Mouse (Mus musculus) hindbrain, postnatal 0 days (tissue): ENCODE measurements around the gene Hat1. TPM values are rescaled to one million over a fixed set of nuclear protein-coding genes. Genes with fewer than 3 reads are reported as not detected.

Experiments
- ATAC-seq: fragments of 200-750 bp; cut with Nextera tagmentation; 2 replicates; pipeline ENCODE4 v1.8.0; 2017; ENCODE audit warnings: mild to moderate bottlenecking, moderate TSS enrichment, moderate library complexity
- DNase-seq: peaks from one replicate; pipeline ENCODE4 v3.0.0-alpha.2; 2015; ENCODE audit warnings: low spot score
- H3K27ac ChIP-seq: fragments of 300-500 bp; sonication (generic); 2 replicates; pipeline ENCODE4 v1.5.1; 2014; ENCODE audit warnings: mild to moderate bottlenecking
- H3K27me3 ChIP-seq: fragments of 300-500 bp; sonication (generic); 2 replicates; pipeline ENCODE4 v1.6.1; 2014; ENCODE audit warnings: low read length, mixed read lengths; ENCODE audit not compliant: insufficient read depth
- H3K36me3 ChIP-seq: fragments of 300-500 bp; sonication (generic); 2 replicates; pipeline ENCODE4 v1.6.1; 2014; ENCODE audit warnings: low read length, mixed read lengths; ENCODE audit not compliant: insufficient read depth
- H3K4me1 ChIP-seq: fragments of 300-500 bp; sonication (generic); 2 replicates; pipeline ENCODE4 v1.6.1; 2014; ENCODE audit warnings: antibody characterized with exemption, low read length, mixed read lengths; ENCODE audit not compliant: insufficient read depth
- H3K4me2 ChIP-seq: fragments of 300-500 bp; sonication (generic); 2 replicates; pipeline ENCODE4 v1.6.1; 2014; ENCODE audit warnings: low read depth, mild to moderate bottlenecking, low read length, moderate library complexity, mixed read lengths
- H3K4me3 ChIP-seq: fragments of 300-500 bp; sonication (generic); 2 replicates; pipeline ENCODE4 v1.5.1; 2014; ENCODE audit warnings: low read length
- H3K9ac ChIP-seq: fragments of 300-500 bp; sonication (generic); replicated peaks from 2 replicates; pipeline ENCODE4 v1.6.1; 2014; ENCODE audit warnings: mild to moderate bottlenecking, low read length, moderate library complexity, mixed read lengths
- H3K9me3 ChIP-seq: fragments of 300-500 bp; sonication (generic); 2 replicates; pipeline ENCODE4 v1.6.1; 2016; ENCODE audit warnings: low read length, mixed read lengths
- CTCF ChIP-seq: IDR thresholded peaks from 2 replicates; pipeline ENCODE4 v1.5.1; 2016; ENCODE audit warnings: antibody characterized with exemption, control low read depth, low read depth
- WGBS: fragments of 180-500 bp; shearing (Covaris S2); extraction: QIAGEN DNeasy Blood & Tissue Kit; methylation state at CpG from one replicate; pipeline ENCODE4 v1.1.7; 2014; 5-methylcytosine and 5-hydroxymethylcytosine counted together
- polyA plus RNA-seq: library from polyadenylated mRNA; unstranded; fragments of >200 nt; fragmentation: Nextera tagmentation; extraction: Ambion mirVana; gene quantifications from 2 replicates; pipeline ENCODE4 v1.2.1, GENCODE M21; 2015
- total RNA-seq: library from RNA; depleted of rRNA; stranded (reverse); fragments of >200 nt; gene quantifications from 2 replicates; pipeline ENCODE4 v1.2.3, GENCODE M21; 2014

Hat1 gene
- total and polyA plus RNA-seq, 2 experiments from 2014 or later: 21.9 to 44.4 TPM

- no peak overlapping the region for H3K27ac ChIP-seq
- 85% methylated on average over 7 of the region's 7 CpGs for WGBS
- no peak for ATAC-seq
These were observed 38.6 kb upstream of the Hat1 start for GRCm38 (mm10) chr2:71350181-71350580.

GRCm38 (mm10) chr2:71350904-71351726 lies 37.6 kb upstream of the Hat1 start:
- no peak overlapping the region for H3K27ac ChIP-seq
- TF ChIP-seq CTCF: no peak
- 84% methylated on average over 11 of the region's 11 CpGs for WGBS

More at GRCm38 (mm10) chr2:71350181-71350580, 38.6 kb upstream of the Hat1 start:
- no peak overlapping the region for H3K4me3 ChIP-seq
- no peaks in the 10 kb centered on the region for H3K27me3 ChIP-seq
- no peaks in the 10 kb centered on the region for H3K9me3 ChIP-seq
- H3K36me3 ChIP-seq: no peaks in the 10 kb centered on the region
- H3K9ac ChIP-seq: no peak overlapping the region
- no peak for TF ChIP-seq CTCF
- DNase-seq: no peak
- 0 out of 2 replicates have a peak, but pooled peaks cover 5% of the 10 kb centered on the region for H3K4me1 ChIP-seq
- no peak overlapping the region for H3K4me2 ChIP-seq

GRCm38 (mm10) chr2:71351727-71351987 lies 37.1 kb upstream of the Hat1 start:
- TF ChIP-seq CTCF: no peak
- Histone ChIP-seq H3K9ac (no peak overlapping the region), H3K4me2 (no peak overlapping the region), H3K4me3 (no peak overlapping the region), H3K4me1 (0 out of 2 replicates have a peak, but pooled peaks cover 5% of the 10 kb centered on the region), H3K27ac (no peak overlapping the region), H3K27me3 (no peaks in the 10 kb centered on the region), H3K36me3 (no peaks in the 10 kb centered on the region), H3K9me3 (no peaks in the 10 kb centered on the region)
- WGBS: 84% methylated on average over 3 of the region's 3 CpGs
- ATAC-seq (no peak), DNase-seq (no peak)

More at GRCm38 (mm10) chr2:71350904-71351726, 37.6 kb upstream of the Hat1 start:
- Histone ChIP-seq H3K9me3 (no peaks in the 10 kb centered on the region), H3K4me1 (0 out of 2 replicates have a peak, but pooled peaks cover 5% of the 10 kb centered on the region), H3K4me3 (no peak overlapping the region), H3K36me3 (no peaks in the 10 kb centered on the region), H3K4me2 (no peak overlapping the region), H3K27me3 (no peaks in the 10 kb centered on the region), H3K9ac (no peak overlapping the region)
- DNase-seq (no peak), ATAC-seq (no peak)

GRCm38 (mm10) chr2:71353306-71354054 lies 35.3 kb upstream of the Hat1 start:
- Histone ChIP-seq H3K4me2 (no peak overlapping the region), H3K27me3 (no peaks in the 10 kb centered on the region), H3K36me3 (no peaks in the 10 kb centered on the region), H3K9me3 (no peaks in the 10 kb centered on the region), H3K9ac (no peak overlapping the region), H3K4me3 (no peak overlapping the region), H3K27ac (no peak overlapping the region), H3K4me1 (0 out of 2 replicates have a peak, but pooled peaks cover 5% of the 10 kb centered on the region)
- WGBS: 61% methylated on average over 10 of the region's 10 CpGs
- ATAC-seq (no peak), DNase-seq (no peak)
- no peak for TF ChIP-seq CTCF

- WGBS: 70% methylated on average over 5 of the region's 5 CpGs
- H3K4me1 ChIP-seq: 0 out of 2 replicates have a peak, but pooled peaks cover 5% of the 10 kb centered on the region
- DNase-seq (no peak), ATAC-seq (no peak)
- no peak overlapping the region for H3K4me3 ChIP-seq
- no peaks in the 10 kb centered on the region for H3K27me3 ChIP-seq
- no peak overlapping the region for H3K9ac ChIP-seq
- H3K36me3 ChIP-seq: no peaks in the 10 kb centered on the region
- H3K27ac ChIP-seq: no peak overlapping the region
- no peak for TF ChIP-seq CTCF
- H3K9me3 ChIP-seq: no peaks in the 10 kb centered on the region
- H3K4me2 ChIP-seq: no peak overlapping the region
These were observed 34.7 kb upstream of the Hat1 start for GRCm38 (mm10) chr2:71354055-71354425.

GRCm38 (mm10) chr2:71358347-71358746 lies 30.4 kb upstream of the Hat1 start:
- ATAC-seq: no peak
- no peak overlapping the region for H3K4me3 ChIP-seq
- H3K9me3 ChIP-seq: no peaks in the 10 kb centered on the region
- no peak overlapping the region for H3K27ac ChIP-seq
- H3K36me3 ChIP-seq: no peaks in the 10 kb centered on the region
- H3K4me2 ChIP-seq: no peak overlapping the region
- H3K9ac ChIP-seq: no peak overlapping the region
- H3K4me1 ChIP-seq: no peaks in the 10 kb centered on the region
- WGBS: 89% methylated on average over 5 of the region's 5 CpGs
- H3K27me3 ChIP-seq: no peaks in the 10 kb centered on the region
- no peak for TF ChIP-seq CTCF
- no peak for DNase-seq

- 75% methylated on average over 1 of the region's 1 CpGs for WGBS
These were observed 28.6 kb upstream of the Hat1 start for GRCm38 (mm10) chr2:71360192-71360591.

More at GRCm38 (mm10) chr2:71360192-71360591, 28.6 kb upstream of the Hat1 start:
- Histone ChIP-seq H3K27me3 (no peaks in the 10 kb centered on the region), H3K9me3 (no peaks in the 10 kb centered on the region), H3K4me2 (no peak overlapping the region), H3K4me3 (no peak overlapping the region), H3K9ac (no peak overlapping the region), H3K36me3 (no peaks in the 10 kb centered on the region), H3K4me1 (0 out of 2 replicates have a peak, but pooled peaks cover 2% of the 10 kb centered on the region), H3K27ac (no peak overlapping the region)
- no peak for DNase-seq
- no peak for TF ChIP-seq CTCF
- no peak for ATAC-seq
